Mouse (Mus musculus) small intestine, adult 2 months (tissue): ENCODE data around the gene Sec61b. TPM values are rescaled to one million over a fixed set of nuclear protein-coding genes. Genes with fewer than 3 reads are reported as not detected.

ENCODE experiments used
- H3K27ac ChIP-seq: fragments of 200-500 bp; 2 replicates; pipeline ENCODE4 v1.5.1; 2012; ENCODE audit warnings: low read depth, low read length, control low read depth, inconsistent platforms; ENCODE audit not compliant: insufficient read depth
- H3K27me3 ChIP-seq: fragments of 200-500 bp; 2 replicates; pipeline ENCODE4 v1.6.1; 2012; ENCODE audit warnings: mild to moderate bottlenecking, moderate library complexity, low read length, inconsistent platforms; ENCODE audit not compliant: control insufficient read depth, insufficient read depth
- H3K36me3 ChIP-seq: fragments of 200-500 bp; 2 replicates; pipeline ENCODE4 v1.6.1; 2012; ENCODE audit warnings: mild to moderate bottlenecking, low read length, control low read depth, inconsistent platforms; ENCODE audit not compliant: control insufficient read depth, insufficient read depth
- H3K4me1 ChIP-seq: fragments of 200-500 bp; 2 replicates; pipeline ENCODE4 v1.6.1; 2012; ENCODE audit warnings: low read length, inconsistent platforms, mixed read lengths; ENCODE audit not compliant: control insufficient read depth, insufficient read depth, insufficient read length
- H3K4me3 ChIP-seq: fragments of 200-500 bp; 2 replicates; pipeline ENCODE4 v1.5.1; 2012; ENCODE audit warnings: low read depth, mild to moderate bottlenecking, control low read depth, inconsistent platforms, low read length, moderate library complexity
- CTCF ChIP-seq: fragments of 200-500 bp; IDR thresholded peaks from 2 replicates; pipeline ENCODE4 v1.5.1; 2012; ENCODE audit warnings: low read depth, mild to moderate bottlenecking, control low read depth, inconsistent platforms, low read length, moderate library complexity, mixed read lengths; ENCODE audit not compliant: insufficient replicate concordance, insufficient read length; ENCODE audit errors: extremely low read depth
- POLR2A ChIP-seq: fragments of 200-500 bp; IDR thresholded peaks from 2 replicates; pipeline ENCODE4 v1.6.1; 2012; ENCODE audit warnings: low read depth, mild to moderate bottlenecking, control low read depth, inconsistent platforms, low read length, moderate library complexity
- WGBS: fragments of 180-500 bp; shearing (Covaris S2); methylation state at CpG from one replicate; pipeline ENCODE4 v1.1.7; 2018; 5-methylcytosine and 5-hydroxymethylcytosine counted together
- polyA plus RNA-seq: library from polyadenylated mRNA; depleted of rRNA; stranded (reverse); fragments of >200 nt; gene quantifications from 2 replicates; pipeline ENCODE4 v1.2.3, GENCODE M21; 2012

Gene Sec61b
- polyA plus RNA-seq, 1 experiment, result 368 TPM

- WGBS, result 20% methylated on average over 28 of the region's 28 CpGs
- TF ChIP-seq CTCF (no peak), POLR2A (no peak)
- H3K4me1 ChIP-seq, result peaks cover 6% of the 10 kb centered on the region
- H3K36me3 ChIP-seq, result no peaks in the 10 kb centered on the region
- 0 out of 2 replicates have a peak, but pooled peaks cover 7% of the 10 kb centered on the region for H3K27me3 ChIP-seq
- no peak overlapping the region for H3K27ac ChIP-seq
- peak overlapping the region; percentile 42 for H3K4me3 ChIP-seq
These were observed 38.7 kb upstream of the Sec61b start for GRCm38 (mm10) chr4:47435566-47436360.

GRCm38 (mm10) chr4:47437365-47438340 lies 36.8 kb upstream of the Sec61b start:
- Histone ChIP-seq H3K27ac (no peak overlapping the region), H3K4me1 (peaks cover 6% of the 10 kb centered on the region), H3K27me3 (0 out of 2 replicates have a peak, but pooled peaks cover 7% of the 10 kb centered on the region), H3K36me3 (no peaks in the 10 kb centered on the region), H3K4me3 (peak overlapping the region; percentile 65)
- WGBS, result under 1% methylated on average over 33 of the region's 33 CpGs
- TF ChIP-seq CTCF (peak; percentile 78; the same call in 1 of the 2 replicates), POLR2A (no peak; the same call in 1 of the 2 replicates)

- Histone ChIP-seq H3K27ac (no peak overlapping the region), H3K4me1 (peaks cover 6% of the 10 kb centered on the region), H3K4me3 (no peak overlapping the region), H3K27me3 (0 out of 2 replicates have a peak, but pooled peaks cover 7% of the 10 kb centered on the region), H3K36me3 (no peaks in the 10 kb centered on the region)
- WGBS, result 82% methylated on average over 6 of the region's 6 CpGs
- TF ChIP-seq CTCF, result no peak
- TF ChIP-seq POLR2A, result no peak
These were observed 35.5 kb upstream of the Sec61b start for GRCm38 (mm10) chr4:47438956-47439355.

- Histone ChIP-seq H3K4me1 (peaks cover 6% of the 10 kb centered on the region), H3K4me3 (no peak overlapping the region), H3K27me3 (no peaks in the 10 kb centered on the region), H3K27ac (no peak overlapping the region), H3K36me3 (no peaks in the 10 kb centered on the region)
- 86% methylated on average over 11 of the region's 11 CpGs for WGBS
- TF ChIP-seq POLR2A (no peak), CTCF (no peak)
These were observed 33.5 kb upstream of the Sec61b start for GRCm38 (mm10) chr4:47440951-47441350.

- H3K4me1 ChIP-seq, result no peaks in the 10 kb centered on the region
- no peaks in the 10 kb centered on the region for H3K36me3 ChIP-seq
- no peak for TF ChIP-seq CTCF
- no peak for TF ChIP-seq POLR2A
- 0 out of 2 replicates have a peak, but pooled peaks cover 5% of the 10 kb centered on the region for H3K27me3 ChIP-seq
- WGBS, result 76% methylated on average over 3 of the region's 3 CpGs
- no peak overlapping the region for H3K4me3 ChIP-seq
- H3K27ac ChIP-seq, result no peak overlapping the region
These were observed 25.9 kb upstream of the Sec61b start for GRCm38 (mm10) chr4:47448526-47448925.

GRCm38 (mm10) chr4:47449116-47449515 lies 25.3 kb upstream of the Sec61b start:
- Histone ChIP-seq H3K27ac (no peak overlapping the region), H3K4me1 (no peaks in the 10 kb centered on the region), H3K27me3 (0 out of 2 replicates have a peak, but pooled peaks cover 5% of the 10 kb centered on the region), H3K4me3 (no peak overlapping the region), H3K36me3 (no peaks in the 10 kb centered on the region)
- TF ChIP-seq CTCF, result no peak
- TF ChIP-seq POLR2A, result no peak
- WGBS, result 52% methylated on average over 5 of the region's 5 CpGs
